Mouse (Mus musculus) stomach, embryonic 16.5 days (tissue): ENCODE data around the gene Rho. TPM values are rescaled to one million over a fixed set of nuclear protein-coding genes. Genes with fewer than 3 reads are reported as not detected.

Experiments used
- ATAC-seq: fragments of 200-750 bp; cut with Nextera tagmentation; 2 replicates; pipeline ENCODE4 v1.8.0; 2017; ENCODE audit warnings: moderate number of reproducible peaks, moderate TSS enrichment; ENCODE audit not compliant: insufficient read depth, low FRiP score
- H3K27ac ChIP-seq: fragments of 300-500 bp; sonication (generic); 2 replicates; pipeline ENCODE4 v1.5.1; 2014; ENCODE audit warnings: low read length
- H3K27me3 ChIP-seq: fragments of 300-500 bp; sonication (generic); 2 replicates; pipeline ENCODE4 v1.6.1; 2014; ENCODE audit warnings: low read length, control low read depth, mixed read lengths; ENCODE audit not compliant: control insufficient read depth, insufficient read depth
- H3K36me3 ChIP-seq: fragments of 300-500 bp; sonication (generic); 2 replicates; pipeline ENCODE4 v1.6.1; 2014; ENCODE audit warnings: low read length; ENCODE audit not compliant: control insufficient read depth, insufficient read depth
- H3K4me1 ChIP-seq: fragments of 300-500 bp; sonication (generic); 2 replicates; pipeline ENCODE4 v1.6.1; 2014; ENCODE audit warnings: low read length, control low read depth, mixed read lengths; ENCODE audit not compliant: control insufficient read depth, insufficient read depth
- H3K4me2 ChIP-seq: fragments of 300-500 bp; sonication (generic); 2 replicates; pipeline ENCODE4 v1.6.1; 2014; ENCODE audit warnings: low read depth, low read length, mixed read lengths
- H3K4me3 ChIP-seq: fragments of 300-500 bp; sonication (generic); replicated peaks from 2 replicates; pipeline ENCODE4 v1.5.1; 2014; ENCODE audit warnings: mild to moderate bottlenecking, low read length
- H3K9ac ChIP-seq: fragments of 300-500 bp; sonication (generic); 2 replicates; pipeline ENCODE4 v1.6.1; 2014; ENCODE audit warnings: low read length
- H3K9me3 ChIP-seq: fragments of 300-500 bp; sonication (generic); replicated peaks from 2 replicates; pipeline ENCODE4 v1.6.1; 2016; ENCODE audit warnings: low read length, control low read depth; ENCODE audit not compliant: control insufficient read depth
- WGBS: fragments of 180-500 bp; shearing (Covaris S2); extraction: QIAGEN DNeasy Blood & Tissue Kit; methylation state at CpG from one replicate; pipeline ENCODE4 v1.1.7; 2014; 5-methylcytosine and 5-hydroxymethylcytosine counted together
- polyA plus RNA-seq: library from polyadenylated mRNA; unstranded; fragments of >200 nt; fragmentation: Nextera tagmentation; extraction: Ambion mirVana; gene quantifications from 2 replicates; pipeline ENCODE4 v1.2.1, GENCODE M21; 2015

Gene Rho
- polyA plus RNA-seq, 1 experiment from 2014 or later: 0.09 TPM

GRCm38 (mm10) chr6:115924829-115925228 lies 6.7 kb upstream of the Rho start:
- ATAC-seq: no peak
- 38% methylated on average over 6 of the region's 6 CpGs for WGBS
- Histone ChIP-seq H3K4me2 (no peak overlapping the region), H3K36me3 (no peaks in the 10 kb centered on the region), H3K27me3 (no peaks in the 10 kb centered on the region), H3K4me1 (no peaks in the 10 kb centered on the region; the same call in 1 of the 2 replicates), H3K9me3 (no peaks in the 10 kb centered on the region), H3K27ac (no peak overlapping the region), H3K9ac (no peak overlapping the region), H3K4me3 (no peak overlapping the region)

DNA sequence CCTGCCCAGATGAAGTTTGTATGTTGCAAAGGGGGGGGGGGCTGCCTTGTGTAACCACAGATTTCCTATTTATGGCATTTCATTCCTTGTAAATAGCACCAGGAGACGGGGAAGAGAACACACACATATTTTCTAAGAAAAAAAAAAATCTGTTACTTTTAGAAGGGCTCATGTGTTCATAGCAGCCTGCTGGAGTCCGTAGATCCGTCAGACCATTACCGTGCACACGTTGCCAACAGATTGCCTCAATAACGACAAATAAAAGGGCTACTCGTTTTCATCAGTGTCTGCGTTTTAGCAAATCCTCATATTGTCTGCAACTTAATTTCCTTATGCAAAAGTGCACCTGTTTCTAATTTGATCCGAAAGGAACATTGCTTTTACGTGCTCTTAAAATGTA lies 5.1 kb upstream of the Rho start:
- Histone ChIP-seq H3K4me2 (no peak overlapping the region), H3K27me3 (no peaks in the 10 kb centered on the region), H3K9ac (no peak overlapping the region), H3K4me1 (peaks cover 4% of the 10 kb centered on the region), H3K9me3 (no peaks in the 10 kb centered on the region), H3K27ac (no peak overlapping the region), H3K4me3 (no peak overlapping the region), H3K36me3 (no peaks in the 10 kb centered on the region)
- ATAC-seq: no peak
- 80% methylated on average over 10 of the region's 10 CpGs for WGBS

GRCm38 (mm10) chr6:115927292-115928242 lies 4.0 kb upstream of the Rho start:
- H3K4me3 ChIP-seq: no peak overlapping the region
- no peak overlapping the region for H3K9ac ChIP-seq
- H3K4me2 ChIP-seq: no peak overlapping the region
- no peaks in the 10 kb centered on the region for H3K27me3 ChIP-seq
- H3K4me1 ChIP-seq: peaks cover 4% of the 10 kb centered on the region
- no peak for ATAC-seq
- WGBS: 84% methylated on average over 10 of the region's 10 CpGs
- no peaks in the 10 kb centered on the region for H3K36me3 ChIP-seq
- no peak overlapping the region for H3K27ac ChIP-seq
- no peaks in the 10 kb centered on the region for H3K9me3 ChIP-seq

DNA sequence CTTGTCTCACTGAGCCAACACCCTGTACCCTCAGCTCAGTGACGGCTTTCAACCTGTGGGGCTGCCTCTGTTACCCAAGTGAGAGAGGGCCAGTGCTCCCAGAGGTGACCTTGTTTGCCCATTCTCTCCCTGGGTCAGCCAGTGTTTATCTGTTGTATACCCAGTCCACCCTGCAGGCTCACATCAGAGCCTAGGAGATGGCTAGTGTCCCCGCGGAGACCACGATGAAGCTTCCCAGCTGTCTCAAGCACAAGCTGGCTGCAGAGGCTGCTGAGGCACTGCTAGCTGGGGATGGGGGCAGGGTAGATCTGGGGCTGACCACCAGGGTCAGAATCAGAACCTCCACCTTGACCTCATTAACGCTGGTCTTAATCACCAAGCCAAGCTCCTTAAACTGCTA lies 1.5 kb upstream of the Rho start:
- no peak overlapping the region for H3K9ac ChIP-seq
- no peaks in the 10 kb centered on the region for H3K9me3 ChIP-seq
- no peak overlapping the region for H3K4me2 ChIP-seq
- no peak overlapping the region for H3K27ac ChIP-seq
- ATAC-seq: no peak; the same call in 1 of the 2 replicates
- peaks cover 4% of the 10 kb centered on the region for H3K4me1 ChIP-seq
- no peaks in the 10 kb centered on the region for H3K36me3 ChIP-seq
- H3K4me3 ChIP-seq: no peak overlapping the region
- 30% methylated on average over 5 of the region's 5 CpGs for WGBS
- H3K27me3 ChIP-seq: no peaks in the 10 kb centered on the region

DNA sequence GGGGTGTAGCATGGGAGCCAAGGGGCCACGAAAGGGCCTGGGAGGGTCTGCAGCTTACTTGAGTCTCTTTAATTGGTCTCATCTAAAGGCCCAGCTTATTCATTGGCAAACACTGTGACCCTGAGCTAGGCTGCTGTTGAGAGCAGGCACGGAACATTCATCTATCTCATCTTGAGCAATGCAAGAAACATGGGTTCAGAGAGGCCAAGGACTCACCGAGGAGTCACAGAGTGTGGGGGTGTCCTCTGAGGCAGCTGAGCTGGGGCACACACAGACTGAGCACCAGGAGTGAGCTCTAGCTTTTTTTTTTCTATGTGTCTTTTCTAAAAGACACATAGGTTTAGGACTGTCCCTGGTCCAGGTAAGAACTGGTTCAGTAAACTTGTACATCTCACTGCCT lies 843 bp downstream of the Rho start:
- no peak overlapping the region for H3K27ac ChIP-seq
- peaks cover 4% of the 10 kb centered on the region; the same call in 1 of the 2 replicates for H3K4me1 ChIP-seq
- H3K36me3 ChIP-seq: no peaks in the 10 kb centered on the region
- no peak overlapping the region for H3K4me2 ChIP-seq
- H3K9me3 ChIP-seq: no peaks in the 10 kb centered on the region
- no peak overlapping the region for H3K9ac ChIP-seq
- H3K4me3 ChIP-seq: no peak overlapping the region
- 81% methylated on average over 3 of the region's 3 CpGs for WGBS
- H3K27me3 ChIP-seq: no peaks in the 10 kb centered on the region
- ATAC-seq: no peak

DNA sequence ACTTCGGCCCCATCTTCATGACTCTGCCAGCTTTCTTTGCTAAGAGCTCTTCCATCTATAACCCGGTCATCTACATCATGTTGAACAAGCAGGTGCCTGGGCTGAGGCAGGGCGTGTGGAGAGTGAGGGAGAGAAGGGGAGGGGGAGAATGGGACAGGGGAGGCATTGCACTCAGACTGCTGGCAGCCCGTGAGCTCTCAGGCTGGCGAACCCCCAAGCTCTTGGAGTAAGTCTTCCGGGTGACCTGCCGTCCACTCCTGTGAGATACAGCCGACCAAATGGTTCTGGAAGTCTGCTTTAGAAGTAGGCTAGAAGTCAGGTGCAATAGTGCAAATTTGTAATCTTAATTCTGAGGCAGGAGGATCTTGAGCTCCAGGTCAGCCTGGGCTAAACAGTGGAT lies 4.0 kb downstream of the Rho start:
- WGBS: 74% methylated on average over 8 of the region's 8 CpGs
- Histone ChIP-seq H3K9ac (no peak overlapping the region), H3K27me3 (no peaks in the 10 kb centered on the region), H3K27ac (no peak overlapping the region), H3K36me3 (no peaks in the 10 kb centered on the region), H3K4me3 (no peak overlapping the region), H3K4me2 (no peak overlapping the region), H3K9me3 (no peaks in the 10 kb centered on the region), H3K4me1 (peaks cover 4% of the 10 kb centered on the region; the same call in 1 of the 2 replicates)
- ATAC-seq: no peak

GRCm38 (mm10) chr6:115938011-115938410 lies 6.5 kb downstream of the Rho start:
- Histone ChIP-seq H3K36me3 (no peaks in the 10 kb centered on the region), H3K4me3 (no peak overlapping the region), H3K27me3 (no peaks in the 10 kb centered on the region), H3K27ac (no peak overlapping the region), H3K9me3 (no peaks in the 10 kb centered on the region), H3K4me1 (peaks cover 5% of the 10 kb centered on the region), H3K9ac (no peak overlapping the region), H3K4me2 (no peak overlapping the region)
- ATAC-seq: no peak
- 88% methylated on average over 2 of the region's 2 CpGs for WGBS

DNA sequence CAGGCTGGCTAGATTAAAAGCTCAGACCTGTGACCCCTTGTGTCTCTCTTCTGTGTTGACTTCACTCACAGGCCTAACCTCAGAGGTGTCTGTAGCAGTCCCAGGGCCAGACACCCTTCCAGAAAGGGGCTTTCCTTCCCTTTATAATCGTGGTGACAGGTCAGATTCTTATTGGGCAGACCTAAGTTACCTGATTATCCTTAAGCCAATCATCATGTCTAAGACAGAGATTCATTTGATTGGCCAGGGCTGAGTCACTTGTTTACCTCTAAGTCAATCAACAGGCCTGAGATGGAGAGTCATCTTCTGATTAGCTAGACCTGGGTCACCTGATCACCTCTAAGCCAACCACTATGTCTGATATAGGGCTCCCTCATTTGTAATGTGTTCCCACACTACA lies 7.2 kb downstream of the Rho start:
- no peak overlapping the region for H3K4me3 ChIP-seq
- no peaks in the 10 kb centered on the region for H3K9me3 ChIP-seq
- no peak overlapping the region for H3K9ac ChIP-seq
- H3K27me3 ChIP-seq: no peaks in the 10 kb centered on the region
- H3K36me3 ChIP-seq: no peaks in the 10 kb centered on the region
- peaks cover 5% of the 10 kb centered on the region for H3K4me1 ChIP-seq
- H3K27ac ChIP-seq: no peak overlapping the region
- no peak overlapping the region for H3K4me2 ChIP-seq
- ATAC-seq: no peak
- 59% methylated on average over 1 of the region's 1 CpGs for WGBS

DNA sequence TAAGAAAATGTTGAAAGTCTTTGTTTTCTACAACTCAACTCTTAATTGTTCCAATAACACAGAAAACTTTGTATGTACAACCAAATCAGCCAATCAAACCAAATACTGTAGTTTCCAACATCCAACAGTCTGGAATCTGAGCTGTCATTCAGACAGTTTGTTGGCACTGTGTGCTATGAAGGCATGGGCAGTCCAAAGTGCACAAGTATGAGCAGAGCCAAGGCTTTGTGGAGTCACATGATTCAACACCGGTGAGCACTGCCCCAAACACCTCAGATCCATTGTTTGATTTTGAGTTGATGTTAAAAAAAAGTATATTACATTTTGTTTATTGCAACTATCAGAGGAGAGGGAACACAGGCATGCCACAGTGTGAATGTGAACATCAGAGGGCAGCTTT lies 9.1 kb downstream of the Rho start:
- no peak overlapping the region for H3K9ac ChIP-seq
- WGBS: 47% methylated on average over 1 of the region's 1 CpGs
- no peak overlapping the region for H3K4me3 ChIP-seq
- H3K36me3 ChIP-seq: no peaks in the 10 kb centered on the region
- ATAC-seq: peak; percentile 56; the same call in 1 of the 2 replicates
- H3K27ac ChIP-seq: no peak overlapping the region
- no peaks in the 10 kb centered on the region for H3K9me3 ChIP-seq
- H3K4me2 ChIP-seq: no peak overlapping the region
- peaks cover 5% of the 10 kb centered on the region for H3K4me1 ChIP-seq
- H3K27me3 ChIP-seq: no peaks in the 10 kb centered on the region
